Mouse (Mus musculus): ENCODE data around the gene Spint3.

Gene Spint3

DNA sequence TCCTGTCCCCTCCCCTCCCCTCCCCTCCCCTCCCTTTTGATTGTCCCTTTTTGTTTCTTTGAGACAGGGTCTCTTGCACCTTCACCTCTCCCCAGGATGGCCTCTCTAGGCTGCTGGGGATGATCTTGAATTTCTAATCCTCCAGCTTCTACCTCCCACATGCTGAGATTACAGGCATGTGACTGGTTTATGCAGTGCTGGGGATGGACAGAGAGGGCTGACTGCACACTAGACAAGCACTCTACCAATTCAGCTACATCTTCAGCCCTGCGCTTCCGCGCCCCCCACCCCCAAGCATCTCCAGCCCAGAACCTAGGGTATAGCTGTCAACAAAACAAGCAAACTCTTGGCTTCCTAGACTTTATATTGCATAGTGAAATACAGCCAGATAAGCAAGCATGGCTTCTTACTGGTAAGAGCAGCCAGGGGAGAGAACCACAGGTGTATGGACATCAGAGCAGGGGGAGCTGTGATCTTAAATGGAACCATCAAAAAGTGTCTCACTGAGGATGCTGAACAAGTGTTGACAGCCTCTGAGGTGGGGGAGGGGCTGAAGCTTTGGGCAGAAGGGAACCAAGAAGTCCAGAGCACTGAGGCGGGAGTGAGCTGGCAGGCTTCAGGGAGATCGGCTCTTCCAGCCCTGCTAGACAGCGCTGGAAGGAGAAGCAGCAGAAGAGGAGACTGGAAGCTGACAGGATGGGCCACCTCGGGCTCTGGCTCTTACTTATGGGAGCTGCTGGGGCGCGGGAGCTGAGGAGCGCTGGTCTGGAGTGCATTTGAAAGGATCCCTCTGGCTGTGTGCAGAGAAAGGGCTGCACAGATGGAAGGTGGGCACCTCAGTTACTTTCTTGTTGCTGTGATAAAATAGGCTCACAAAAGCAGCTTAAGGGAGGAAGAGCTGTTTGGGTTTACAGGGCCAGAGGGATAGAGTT is 23.0 kb downstream of the Spint3 start:
- no peak for DNase-seq (ENCODE audit: low read depth)

GRCm38 (mm10) chr2:164549338-164549737 is 23.9 kb downstream of the Spint3 start:
- peak; percentile 37 for DNase-seq (ENCODE audit: low read depth)

- no peak for DNase-seq (ENCODE audit: low read depth)
Measured at GRCm38 (mm10) chr2:164544454-164545097, 28.7 kb downstream of the Spint3 start.

DNA sequence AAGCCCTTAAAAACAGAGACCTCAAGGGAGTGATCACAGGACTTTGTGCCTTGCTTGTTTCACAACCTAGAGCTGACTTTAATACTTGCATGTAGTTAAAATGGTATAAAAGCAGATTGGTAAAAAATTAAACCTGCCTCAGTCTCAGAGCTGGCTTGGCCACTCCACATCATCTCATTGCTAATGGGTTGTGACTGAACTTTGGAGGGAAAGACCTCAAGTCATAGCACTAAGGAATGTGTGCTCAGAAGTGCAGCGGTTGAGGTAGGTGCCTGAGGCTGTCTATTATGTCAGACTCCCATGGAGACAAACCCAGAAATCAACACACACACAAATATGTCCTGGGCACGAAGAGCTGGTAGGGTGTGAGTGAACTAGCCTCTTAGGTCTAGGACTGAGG is 29.5 kb downstream of the Spint3 start:
- no peak for DNase-seq (ENCODE audit: low read depth)

GRCm38 (mm10) chr2:164542598-164542997 is 30.7 kb downstream of the Spint3 start:
- DNase-seq (ENCODE audit: low read depth) = no peak

DNA sequence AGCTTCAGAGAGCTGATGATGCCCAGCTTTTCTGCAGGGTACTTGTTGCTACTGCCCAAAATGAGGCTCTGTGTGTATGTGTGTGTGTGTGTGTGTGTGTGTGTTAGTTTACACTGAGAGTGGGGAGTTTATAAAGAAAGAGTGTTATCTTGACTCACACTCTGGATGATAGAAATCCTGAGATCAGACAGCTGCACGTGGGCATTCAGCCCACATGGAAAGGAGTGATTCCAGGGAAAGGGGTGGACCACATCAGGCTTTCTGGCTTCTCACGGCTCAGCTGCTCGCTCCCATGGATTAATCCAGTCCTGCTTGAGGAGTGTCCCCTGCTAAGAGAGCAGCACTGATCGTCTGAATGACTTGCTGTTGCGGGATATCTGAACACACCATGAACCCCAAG is 31.1 kb downstream of the Spint3 start:
- DNase-seq (ENCODE audit: low read depth) = no peak

GRCm38 (mm10) chr2:164540652-164541427 is 32.4 kb downstream of the Spint3 start:
- no peak for DNase-seq (ENCODE audit: low read depth)

DNA sequence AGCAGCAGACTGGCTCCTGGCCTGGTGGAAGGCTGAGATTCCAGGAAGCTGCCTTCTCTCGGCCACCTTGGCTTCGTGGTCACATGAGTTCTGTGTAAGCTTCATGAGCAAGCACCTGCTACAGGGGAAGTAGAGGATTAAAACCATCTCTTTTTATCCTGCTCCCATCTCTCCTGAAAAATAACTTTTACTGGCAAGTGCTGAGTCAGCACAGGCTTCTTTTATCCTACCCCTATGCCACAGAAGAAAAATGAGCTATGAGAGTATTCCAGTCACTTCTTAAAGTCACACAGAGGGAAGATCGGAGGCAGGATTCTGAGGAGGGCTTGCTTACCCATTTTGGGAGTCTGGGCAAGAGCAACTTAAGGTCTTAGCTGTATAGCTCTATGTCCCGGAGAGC is 36.3 kb downstream of the Spint3 start:
- no peak for DNase-seq (ENCODE audit: low read depth)

- DNase-seq (ENCODE audit: low read depth) = no peak
Measured at GRCm38 (mm10) chr2:164534315-164534714, 38.9 kb downstream of the Spint3 start.

GRCm38 (mm10) chr2:164531169-164531568 is 42.1 kb downstream of the Spint3 start:
- DNase-seq (ENCODE audit: low read depth) = peak; percentile 87

- no peak for DNase-seq (ENCODE audit: low read depth)
Measured at GRCm38 (mm10) chr2:164528557-164528956, 44.7 kb downstream of the Spint3 start.

GRCm38 (mm10) chr2:164523301-164523773 is 49.9 kb downstream of the Spint3 start:
- DNase-seq (ENCODE audit: low read depth) = no peak

DNA sequence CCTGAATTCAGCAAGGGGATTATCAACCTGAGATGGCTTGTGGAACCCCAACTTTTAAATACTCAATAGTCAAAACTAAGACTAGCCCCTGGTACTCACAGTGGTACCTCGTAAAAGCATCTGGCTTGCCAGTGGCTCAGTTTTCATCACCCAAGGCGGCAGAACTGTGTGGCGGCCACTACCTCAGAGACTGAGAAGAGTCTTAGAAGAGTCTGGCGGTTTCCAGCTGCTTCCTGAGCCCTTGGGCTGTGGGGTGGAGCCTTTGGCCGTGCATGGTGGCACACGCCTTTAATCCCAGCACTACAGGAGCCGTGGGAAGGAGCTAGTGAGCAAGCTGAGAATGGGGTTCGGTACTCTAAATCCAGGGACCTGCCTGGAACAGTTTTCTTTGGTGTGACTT is 51.0 kb downstream of the Spint3 start:
- no peak for DNase-seq (ENCODE audit: low read depth)

DNA sequence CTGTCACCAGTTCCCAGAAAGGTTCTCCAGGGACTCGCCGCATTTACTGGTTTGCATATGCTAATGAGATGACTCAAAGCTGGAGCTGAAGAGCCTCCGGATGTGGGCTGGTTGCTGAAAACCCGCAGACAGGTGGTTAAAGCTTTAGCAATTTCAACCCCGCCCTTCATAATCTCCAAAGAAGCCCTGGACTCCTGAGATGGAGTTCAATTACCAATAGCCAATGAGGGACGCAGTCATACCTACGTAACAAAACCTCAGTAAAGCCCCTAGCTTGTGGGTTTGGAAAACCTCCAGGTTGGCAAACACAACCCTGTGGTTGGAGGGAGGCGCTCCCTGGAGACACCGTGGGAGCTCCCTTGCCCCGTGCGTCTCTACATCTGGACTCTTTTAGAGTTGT is 51.4 kb downstream of the Spint3 start:
- DNase-seq (ENCODE audit: low read depth) = peak; percentile 42

GRCm38 (mm10) chr2:164520782-164521181 is 52.5 kb downstream of the Spint3 start:
- peak; percentile 62 for DNase-seq (ENCODE audit: low read depth)

All from NIH3T3 (cell line).